Mouse (Mus musculus) liver, adult (tissue): Measurements from ENCODE around the gene Batf.

ENCODE experiments used
- GATA4 ChIP-seq: IDR thresholded peaks from 2 replicates; pipeline ENCODE4 v1.6.1; 2014; ENCODE audit warnings: mild to moderate bottlenecking, low read length; ENCODE audit not compliant: insufficient replicate concordance

Batf gene

GRCm38 (mm10) chr12:85668696-85669095 is 17.8 kb upstream of the Batf start:
- TF ChIP-seq GATA4, result no peak

- no peak for TF ChIP-seq GATA4
Observed at GRCm38 (mm10) chr12:85670080-85670479, 16.4 kb upstream of the Batf start.

GRCm38 (mm10) chr12:85673914-85674313 is 12.6 kb upstream of the Batf start:
- no peak for TF ChIP-seq GATA4

- TF ChIP-seq GATA4, result no peak
Observed at GRCm38 (mm10) chr12:85679117-85679516, 7.4 kb upstream of the Batf start.

- no peak for TF ChIP-seq GATA4
Observed at GRCm38 (mm10) chr12:85679808-85680207, 6.7 kb upstream of the Batf start.

GRCm38 (mm10) chr12:85682328-85682727 is 4.1 kb upstream of the Batf start:
- no peak for TF ChIP-seq GATA4

- no peak for TF ChIP-seq GATA4
Observed at GRCm38 (mm10) chr12:85684411-85685275, 1.8 kb upstream of the Batf start.

GRCm38 (mm10) chr12:85687217-85687533 is 706 bp downstream of the Batf start:
- no peak for TF ChIP-seq GATA4

- no peak for TF ChIP-seq GATA4
Observed at GRCm38 (mm10) chr12:85687846-85688245, 1.4 kb downstream of the Batf start.

GRCm38 (mm10) chr12:85695787-85696186 is 9.3 kb downstream of the Batf start:
- no peak for TF ChIP-seq GATA4

- no peak for TF ChIP-seq GATA4
Observed at GRCm38 (mm10) chr12:85696436-85696835, 10.0 kb downstream of the Batf start.

GRCm38 (mm10) chr12:85700191-85700841 is 13.8 kb downstream of the Batf start:
- TF ChIP-seq GATA4, result no peak

- no peak for TF ChIP-seq GATA4
Observed at GRCm38 (mm10) chr12:85700842-85701223, 14.4 kb downstream of the Batf start.

- TF ChIP-seq GATA4, result no peak
Observed at GRCm38 (mm10) chr12:85702166-85703055, 15.9 kb downstream of the Batf start.

GRCm38 (mm10) chr12:85703507-85703906 is 17.0 kb downstream of the Batf start:
- no peak for TF ChIP-seq GATA4

GRCm38 (mm10) chr12:85704566-85704965 is 18.1 kb downstream of the Batf start:
- TF ChIP-seq GATA4, result no peak
